25 mouse cellular contexts compared by ENCODE assay signal in the genomic region with DNA sequence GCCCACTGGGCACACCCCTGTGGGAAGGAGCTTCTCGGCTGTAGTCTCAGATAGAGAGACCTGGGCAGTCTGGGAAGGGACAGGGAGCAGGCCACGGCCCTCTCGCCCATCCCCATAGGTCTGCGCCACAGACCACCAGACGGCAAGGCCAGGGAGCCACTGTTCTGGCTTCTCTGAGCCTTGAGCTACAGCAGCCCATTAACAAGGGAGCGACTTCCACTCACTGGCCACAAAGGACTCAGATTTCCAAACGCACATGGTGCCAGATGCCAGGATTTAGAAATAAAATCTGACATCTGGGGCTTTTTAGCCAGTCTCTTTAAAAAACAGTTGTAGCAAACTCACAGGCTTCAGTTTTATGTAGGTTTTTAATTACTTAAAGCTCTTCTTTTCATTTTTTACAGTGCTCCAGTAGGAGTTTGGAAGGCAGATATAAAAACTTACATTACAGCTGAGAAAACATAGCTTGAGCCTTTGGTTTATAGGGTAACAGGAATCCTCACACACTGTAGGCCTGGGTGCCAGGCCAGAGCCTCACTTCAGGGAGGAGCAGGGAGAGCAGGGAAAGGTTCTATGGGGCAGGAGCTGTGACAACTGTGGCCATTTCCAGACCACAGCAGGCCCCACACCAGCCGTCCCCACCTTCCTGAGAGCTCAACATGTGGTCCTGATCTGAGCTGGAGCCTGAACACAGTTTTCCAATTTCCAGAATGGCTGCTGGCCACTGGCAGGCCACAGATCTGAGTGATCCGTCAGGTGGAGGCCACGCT.
DNase-seq lines count a peak whose midpoint lies in the region; ATAC-seq lines count a peak whose summit lies in the region.
"Had no signal": no experiment of that assay in that cellular context is flagged by ENCODE, and none has a peak within 500 bp of the region (broad histone marks: within the 10 kb centered on the region; RNA-seq: fewer than 3 reads in every experiment).

No protein-coding gene starts in this region.

- WGBS in kidney, embryonic 15.5 days = 64% methylated on average over 10 of the region's 10 CpGs
- 56% methylated on average over 10 of the region's 10 CpGs for WGBS in embryonic facial prominence, embryonic 11.5 days
- WGBS in embryonic facial prominence, embryonic 14.5 days = 47% methylated on average over 10 of the region's 10 CpGs
- 12% methylated on average over 10 of the region's 10 CpGs for WGBS in limb, embryonic 13.5 days
- 75% methylated on average over 10 of the region's 10 CpGs for WGBS in intestine, embryonic 15.5 days

- no peaks in the 10 kb centered on the region for H3K9me3 ChIP-seq in kidney, embryonic 15.5 days (replicated peaks)
- H3K9me3 ChIP-seq in embryonic facial prominence, embryonic 11.5 days (replicated peaks; ENCODE audit: control insufficient read depth, low read length) = no peaks in the 10 kb centered on the region
- no peaks in the 10 kb centered on the region for H3K9me3 ChIP-seq in embryonic facial prominence, embryonic 14.5 days (ENCODE audit: control insufficient read depth, low read length)
- H3K9me3 ChIP-seq in limb, embryonic 13.5 days = no peaks in the 10 kb centered on the region
- no peaks in the 10 kb centered on the region for H3K9me3 ChIP-seq in intestine, embryonic 15.5 days
- H3K9me3 ChIP-seq: heart, embryonic 15.5 days had no signal

- H3K27ac ChIP-seq in kidney, embryonic 15.5 days = peak overlapping the region; percentile 63
- H3K27ac ChIP-seq in embryonic facial prominence, embryonic 11.5 days (replicated peaks; ENCODE audit: low read depth, low read length) = peak overlapping the region; percentile 38; the same call in 1 of the 2 replicates
- peak overlapping the region; percentile 30 for H3K27ac ChIP-seq in embryonic facial prominence, embryonic 14.5 days (replicated peaks; ENCODE audit: low read depth, low read length)
- H3K27ac ChIP-seq in limb, embryonic 13.5 days = no peak overlapping the region
- no peak overlapping the region for H3K27ac ChIP-seq in intestine, embryonic 15.5 days
- H3K27ac ChIP-seq: heart, embryonic 15.5 days; kidney, postnatal 0 days; left cerebral cortex, adult 2 months; liver, embryonic 14.5 days had no signal

- H3K27me3 ChIP-seq in kidney, embryonic 15.5 days = no peaks in the 10 kb centered on the region
- no peaks in the 10 kb centered on the region for H3K27me3 ChIP-seq in embryonic facial prominence, embryonic 11.5 days (ENCODE audit: control insufficient read depth, insufficient read depth, low read length)
- H3K27me3 ChIP-seq in embryonic facial prominence, embryonic 14.5 days (replicated peaks; ENCODE audit: control insufficient read depth, insufficient read depth, low read length) = no peaks in the 10 kb centered on the region
- H3K27me3 ChIP-seq in limb, embryonic 13.5 days = peaks cover 87% of the 10 kb centered on the region
- no peaks in the 10 kb centered on the region for H3K27me3 ChIP-seq in intestine, embryonic 15.5 days (replicated peaks)
- H3K27me3 ChIP-seq: heart, embryonic 15.5 days had no signal

- 0 out of 2 replicates have a peak, but pooled peaks have one; percentile 14 for ATAC-seq in kidney, embryonic 15.5 days (replicated peaks; ENCODE audit: low FRiP score)
- peak; percentile 61 for ATAC-seq in embryonic facial prominence, embryonic 11.5 days (replicated peaks; ENCODE audit: insufficient number of reproducible peaks, low FRiP score, low TSS enrichment, low read depth)
- peak; percentile 48; the same call in 1 of the 2 replicates for ATAC-seq in embryonic facial prominence, embryonic 14.5 days (ENCODE audit: low read depth)
- ATAC-seq in limb, embryonic 13.5 days (ENCODE audit: low FRiP score, low read depth) = peak; percentile 78
- no peak for ATAC-seq in intestine, embryonic 15.5 days
- ATAC-seq: forebrain, postnatal 0 days had no signal

- H3K9ac ChIP-seq in kidney, embryonic 15.5 days = no peak overlapping the region
- peak overlapping the region; percentile 2; the same call in 1 of the 2 replicates for H3K9ac ChIP-seq in embryonic facial prominence, embryonic 11.5 days (replicated peaks; ENCODE audit: low read length)
- no peak overlapping the region for H3K9ac ChIP-seq in embryonic facial prominence, embryonic 14.5 days (ENCODE audit: low read depth, low read length)
- no peak overlapping the region for H3K9ac ChIP-seq in limb, embryonic 13.5 days
- H3K9ac ChIP-seq in intestine, embryonic 15.5 days = no peak overlapping the region
- H3K9ac ChIP-seq: forebrain, postnatal 0 days; heart, embryonic 15.5 days; liver, embryonic 14.5 days; lung, embryonic 14.5 days had no signal

- no peak overlapping the region for H3K4me3 ChIP-seq in kidney, embryonic 15.5 days (replicated peaks)
- H3K4me3 ChIP-seq in embryonic facial prominence, embryonic 11.5 days (ENCODE audit: low read depth, low read length) = no peak overlapping the region
- no peak overlapping the region for H3K4me3 ChIP-seq in embryonic facial prominence, embryonic 14.5 days (ENCODE audit: low read depth, low read length)
- no peak overlapping the region for H3K4me3 ChIP-seq in limb, embryonic 13.5 days
- H3K4me3 ChIP-seq in intestine, embryonic 15.5 days (replicated peaks) = no peak overlapping the region
- H3K4me3 ChIP-seq: heart, embryonic 15.5 days; left cerebral cortex, adult 2 months had no signal

- peaks cover 57% of the 10 kb centered on the region for H3K4me1 ChIP-seq in kidney, embryonic 15.5 days
- no peaks in the 10 kb centered on the region; the same call in none of the 2 replicates for H3K4me1 ChIP-seq in embryonic facial prominence, embryonic 11.5 days (ENCODE audit: control insufficient read depth, insufficient read depth, low read length)
- peaks cover 16% of the 10 kb centered on the region for H3K4me1 ChIP-seq in embryonic facial prominence, embryonic 14.5 days (ENCODE audit: control insufficient read depth, insufficient read depth, low read length)
- peaks cover 65% of the 10 kb centered on the region for H3K4me1 ChIP-seq in limb, embryonic 13.5 days
- H3K4me1 ChIP-seq in intestine, embryonic 15.5 days (replicated peaks) = no peaks in the 10 kb centered on the region

- DNase-seq in kidney, postnatal 4 days = no peak
- DNase-seq in embryonic facial prominence, embryonic 11.5 days (ENCODE audit: low spot score) = peak; percentile 58
- peak; percentile 75 for DNase-seq in embryonic facial prominence, embryonic 14.5 days (ENCODE audit: low spot score)
- DNase-seq in left cerebral cortex, postnatal 10 days (ENCODE audit: extremely low spot score in 1 of 2, low spot score in 2 of 2) = no peak
- DNase-seq: adrenal gland, postnatal 14 days; cerebellum, adult 2 months; cerebellum, postnatal 25 days; forebrain, postnatal 0 days; gastrocnemius, postnatal 25 days; heart, adult 18-20 months; heart, postnatal 4 days; left cerebral cortex, postnatal 4 days; lung, embryonic 14.5 days; midbrain, embryonic 14.5 days; retina, postnatal 1 day; right cerebral cortex, postnatal 25 days; spleen, adult 18-20 months; thymus, postnatal 14 days had no signal

- peaks cover 45% of the 10 kb centered on the region for H3K36me3 ChIP-seq in kidney, embryonic 15.5 days
- H3K36me3 ChIP-seq in embryonic facial prominence, embryonic 11.5 days (replicated peaks; ENCODE audit: control insufficient read depth, insufficient read depth, low read depth, low read length) = no peaks in the 10 kb centered on the region
- H3K36me3 ChIP-seq in embryonic facial prominence, embryonic 14.5 days (ENCODE audit: control insufficient read depth, insufficient read depth, low read length) = peaks cover 18% of the 10 kb centered on the region; the same call in 1 of the 2 replicates
- peaks cover 43% of the 10 kb centered on the region for H3K36me3 ChIP-seq in limb, embryonic 13.5 days
- H3K36me3 ChIP-seq in intestine, embryonic 15.5 days = 0 out of 2 replicates have a peak, but pooled peaks cover 8% of the 10 kb centered on the region
- H3K36me3 ChIP-seq: heart, embryonic 15.5 days had no signal

- intact Hi-C loops in left cerebral cortex, postnatal 10 days (cut with DNase I) = no loop called here

- no peak overlapping the region for H3K4me2 ChIP-seq in kidney, embryonic 15.5 days
- no peak overlapping the region for H3K4me2 ChIP-seq in embryonic facial prominence, embryonic 11.5 days (ENCODE audit: low read depth, low read length)
- H3K4me2 ChIP-seq in embryonic facial prominence, embryonic 14.5 days (ENCODE audit: low read depth, low read length) = no peak overlapping the region
- no peak overlapping the region for H3K4me2 ChIP-seq in limb, embryonic 13.5 days (replicated peaks)
- no peak overlapping the region for H3K4me2 ChIP-seq in intestine, embryonic 15.5 days (replicated peaks)
- H3K4me2 ChIP-seq: heart, embryonic 15.5 days; lung, embryonic 14.5 days had no signal

Comparison
In these comparisons a context has a peak if more than half of its experiments do, and no peak if none do; other contexts are left out.
1. H3K27ac ChIP-seq: peak in kidney, embryonic 15.5 days (single experiment), embryonic facial prominence, embryonic 11.5 days (single experiment) and embryonic facial prominence, embryonic 14.5 days (single experiment); none in limb, embryonic 13.5 days (single experiment) and intestine, embryonic 15.5 days (single experiment).
2. DNase-seq: peak in embryonic facial prominence, embryonic 11.5 days (single experiment) and embryonic facial prominence, embryonic 14.5 days (single experiment); none in kidney, postnatal 4 days (0 of 2) and left cerebral cortex, postnatal 10 days (0 of 2).